Mouse (Mus musculus) E14TG2a.4 (cell line): ENCODE measurements around the gene Dpp6.

Source experiments
- H3K27me3 ChIP-seq: 2 replicates; pipeline ENCODE4 v1.6.1; 2014; ENCODE audit warnings: low read length, control low read depth; ENCODE audit not compliant: insufficient read depth
- H3K36me3 ChIP-seq: 2 replicates; pipeline ENCODE4 v1.6.1; 2014; ENCODE audit warnings: low read length, control low read depth; ENCODE audit not compliant: insufficient read depth
- H3K4me1 ChIP-seq: replicated peaks from 2 replicates; pipeline ENCODE4 v1.6.1; 2014; ENCODE audit warnings: low read depth, low read length, control low read depth
- H3K4me3 ChIP-seq: replicated peaks from 2 replicates; pipeline ENCODE4 v1.5.1; 2014; ENCODE audit warnings: mild to moderate bottlenecking, low read length
- H3K9me3 ChIP-seq: 2 replicates; pipeline ENCODE4 v1.6.1; 2014; ENCODE audit warnings: low read length, control low read depth
- CTCF ChIP-seq: conservative IDR thresholded peaks from 2 replicates; pipeline ENCODE4 v1.5.1; 2014; ENCODE audit warnings: low read length
- NANOG ChIP-seq: IDR thresholded peaks from 2 replicates; pipeline ENCODE4 v1.6.1; 2014; ENCODE audit warnings: borderline replicate concordance, low read length, mixed read lengths
- POU5F1 ChIP-seq: IDR thresholded peaks from 2 replicates; pipeline ENCODE4 v1.6.1; 2014; ENCODE audit warnings: low read length, borderline replicate concordance

Dpp6 gene

GRCm38 (mm10) chr5:27343626-27344025, 526.6 kb downstream of the Dpp6 start:
- H3K27me3 ChIP-seq: no peaks in the 10 kb centered on the region
- H3K4me3 ChIP-seq: no peak overlapping the region
- H3K4me1 ChIP-seq: peaks cover 23% of the 10 kb centered on the region
- TF ChIP-seq CTCF: no peak
- peak; percentile 75 for TF ChIP-seq NANOG
- no peak for TF ChIP-seq POU5F1
- no peaks in the 10 kb centered on the region for H3K36me3 ChIP-seq
- no peaks in the 10 kb centered on the region for H3K9me3 ChIP-seq

- no peaks in the 10 kb centered on the region for H3K36me3 ChIP-seq
- H3K4me3 ChIP-seq: no peak overlapping the region
- H3K9me3 ChIP-seq: no peaks in the 10 kb centered on the region
- TF ChIP-seq POU5F1 (no peak), NANOG (no peak), CTCF (no peak)
- peaks cover 44% of the 10 kb centered on the region for H3K4me1 ChIP-seq
- no peaks in the 10 kb centered on the region for H3K27me3 ChIP-seq
Observed at GRCm38 (mm10) chr5:27348181-27349095, 531.4 kb downstream of the Dpp6 start.

- no peaks in the 10 kb centered on the region for H3K36me3 ChIP-seq
- TF ChIP-seq CTCF (no peak), POU5F1 (no peak), NANOG (no peak)
- H3K9me3 ChIP-seq: no peaks in the 10 kb centered on the region
- no peak overlapping the region for H3K4me3 ChIP-seq
- 0 out of 2 replicates have a peak, but pooled peaks cover 6% of the 10 kb centered on the region for H3K4me1 ChIP-seq
- no peaks in the 10 kb centered on the region for H3K27me3 ChIP-seq
Observed at GRCm38 (mm10) chr5:27357630-27358029, 540.6 kb downstream of the Dpp6 start.

GRCm38 (mm10) chr5:27365946-27366345, 548.9 kb downstream of the Dpp6 start:
- no peak for TF ChIP-seq CTCF
- no peak for TF ChIP-seq NANOG
- no peak for TF ChIP-seq POU5F1
- no peak overlapping the region for H3K4me3 ChIP-seq
- no peaks in the 10 kb centered on the region for H3K9me3 ChIP-seq
- no peaks in the 10 kb centered on the region for H3K36me3 ChIP-seq
- H3K4me1 ChIP-seq: no peaks in the 10 kb centered on the region
- no peaks in the 10 kb centered on the region for H3K27me3 ChIP-seq

GRCm38 (mm10) chr5:27370814-27371213, 553.8 kb downstream of the Dpp6 start:
- Histone ChIP-seq H3K36me3 (no peaks in the 10 kb centered on the region), H3K9me3 (no peaks in the 10 kb centered on the region)
- TF ChIP-seq CTCF (no peak), POU5F1 (no peak), NANOG (no peak)

GRCm38 (mm10) chr5:27373931-27374330, 556.9 kb downstream of the Dpp6 start:
- Histone ChIP-seq H3K4me1 (no peaks in the 10 kb centered on the region), H3K27me3 (no peaks in the 10 kb centered on the region), H3K36me3 (no peaks in the 10 kb centered on the region), H3K9me3 (no peaks in the 10 kb centered on the region), H3K4me3 (no peak overlapping the region)
- TF ChIP-seq CTCF (no peak), POU5F1 (no peak), NANOG (no peak)

More at GRCm38 (mm10) chr5:27370814-27371213, 553.8 kb downstream of the Dpp6 start:
- Histone ChIP-seq H3K4me3 (no peak overlapping the region), H3K27me3 (no peaks in the 10 kb centered on the region), H3K4me1 (no peaks in the 10 kb centered on the region)

GRCm38 (mm10) chr5:27375841-27376240, 558.8 kb downstream of the Dpp6 start:
- TF ChIP-seq NANOG (no peak), POU5F1 (no peak), CTCF (no peak)
- H3K27me3 ChIP-seq: no peaks in the 10 kb centered on the region
- H3K9me3 ChIP-seq: no peaks in the 10 kb centered on the region
- H3K4me1 ChIP-seq: no peaks in the 10 kb centered on the region
- no peaks in the 10 kb centered on the region for H3K36me3 ChIP-seq
- H3K4me3 ChIP-seq: no peak overlapping the region

- Histone ChIP-seq H3K27me3 (no peaks in the 10 kb centered on the region), H3K4me1 (no peaks in the 10 kb centered on the region)
Observed at GRCm38 (mm10) chr5:27380656-27381385, 563.8 kb downstream of the Dpp6 start.

More at GRCm38 (mm10) chr5:27380656-27381385, 563.8 kb downstream of the Dpp6 start:
- Histone ChIP-seq H3K36me3 (no peaks in the 10 kb centered on the region), H3K9me3 (no peaks in the 10 kb centered on the region), H3K4me3 (no peak overlapping the region)
- TF ChIP-seq CTCF (no peak), NANOG (no peak), POU5F1 (no peak)
